Mouse (Mus musculus) erythroblast, embryonic 14.5 days (primary cell): ENCODE results near the gene Xdh.

Source experiments
- GATA1 ChIP-seq: IDR thresholded peaks from 2 replicates; pipeline ENCODE4 v1.6.1; 2012; ENCODE audit warnings: low read length, inconsistent platforms, mixed read lengths
- TAL1 ChIP-seq: IDR thresholded peaks from 3 replicates; pipeline ENCODE4 v1.6.1; 2012; ENCODE audit warnings: low read length, inconsistent platforms, mixed read lengths

GRCm38 (mm10) chr17:73842963-73843362, 107.0 kb downstream of the Xdh start:
- no peak for TF ChIP-seq GATA1
- TF ChIP-seq TAL1 = no peak
